Mouse (Mus musculus): Measurements from ENCODE around the gene Smim11. TPM values are rescaled to one million over a fixed set of nuclear protein-coding genes. Genes with fewer than 3 reads are reported as not detected.

The Smim11 gene
- polyA plus RNA-seq, 1 experiment from 2014 or later, result 144 TPM

DNA sequence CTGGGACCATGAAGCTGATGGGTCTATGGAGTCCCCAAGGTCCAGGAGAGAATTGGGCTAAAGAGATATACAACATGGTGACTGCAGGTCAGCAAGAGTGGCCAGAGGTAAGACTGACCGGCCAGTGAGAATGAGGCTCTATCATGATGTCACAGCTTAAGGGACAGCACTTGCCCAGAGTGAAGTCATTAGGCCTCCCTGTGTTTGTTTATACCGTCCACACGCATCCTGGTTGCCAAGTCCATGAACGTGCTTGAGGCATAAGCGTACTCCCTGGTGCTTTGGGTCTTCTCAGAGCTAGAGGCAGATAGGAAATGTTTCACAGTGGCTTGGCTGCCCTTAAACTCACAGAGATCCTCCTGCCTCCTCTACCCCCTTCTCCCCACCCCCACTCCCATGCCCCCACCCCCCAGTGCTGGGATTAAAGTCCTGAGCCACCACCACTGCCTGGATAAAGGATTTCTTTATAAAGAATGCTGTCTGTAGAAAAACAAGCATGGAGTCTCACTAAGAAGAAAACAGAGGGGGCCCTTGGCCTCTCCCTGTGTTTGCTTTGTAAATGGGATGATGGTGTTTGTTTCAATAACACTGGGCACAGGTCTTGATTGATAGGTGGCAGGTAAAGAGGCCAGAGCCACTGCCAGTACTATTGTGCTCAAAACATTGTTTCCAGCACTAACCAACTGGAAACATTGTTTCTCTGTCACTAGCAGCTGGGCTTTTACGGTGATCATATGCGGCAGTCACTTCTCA, 23.4 kb downstream of the Smim11 start:
- H3K4me2 ChIP-seq, result no peak overlapping the region
- H3K27me3 ChIP-seq, result no peaks in the 10 kb centered on the region
- H3K27ac ChIP-seq, result no peak overlapping the region
- H3K9ac ChIP-seq, result no peak overlapping the region
- WGBS, result 25% methylated on average over 7 of the region's 7 CpGs
- H3K4me1 ChIP-seq, result peaks cover 11% of the 10 kb centered on the region
- no peaks in the 10 kb centered on the region for H3K9me3 ChIP-seq (replicated peaks)
- no peak for ATAC-seq
- H3K4me3 ChIP-seq, result no peak overlapping the region
- H3K36me3 ChIP-seq (ENCODE audit: poor library complexity, severe bottlenecking), result no peaks in the 10 kb centered on the region

DNA sequence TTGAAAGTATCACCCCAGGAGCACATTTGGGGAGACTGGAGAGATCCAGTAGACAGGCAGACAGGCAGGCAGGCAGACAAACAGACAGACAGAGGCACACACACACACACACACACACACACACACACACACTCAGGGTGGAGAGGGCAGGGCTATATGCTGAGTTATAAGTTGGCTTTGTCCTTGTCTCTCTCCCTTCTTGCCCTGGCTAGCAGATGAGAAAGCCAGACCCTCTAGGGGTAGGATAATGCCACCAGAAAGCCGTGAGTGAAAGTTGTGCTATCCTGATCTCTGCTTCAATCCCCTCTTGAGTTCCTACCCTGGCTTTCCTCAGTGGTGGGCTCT, 23.9 kb downstream of the Smim11 start:
- H3K4me1 ChIP-seq, result peaks cover 11% of the 10 kb centered on the region
- ATAC-seq, result no peak
- no peak overlapping the region for H3K4me2 ChIP-seq
- H3K27me3 ChIP-seq, result no peaks in the 10 kb centered on the region
- no peak overlapping the region for H3K27ac ChIP-seq
- H3K9ac ChIP-seq, result no peak overlapping the region
- no peaks in the 10 kb centered on the region for H3K36me3 ChIP-seq (ENCODE audit: poor library complexity, severe bottlenecking)
- WGBS, result 29% methylated on average over 1 of the region's 1 CpGs
- no peaks in the 10 kb centered on the region for H3K9me3 ChIP-seq (replicated peaks)
- no peak overlapping the region for H3K4me3 ChIP-seq

DNA sequence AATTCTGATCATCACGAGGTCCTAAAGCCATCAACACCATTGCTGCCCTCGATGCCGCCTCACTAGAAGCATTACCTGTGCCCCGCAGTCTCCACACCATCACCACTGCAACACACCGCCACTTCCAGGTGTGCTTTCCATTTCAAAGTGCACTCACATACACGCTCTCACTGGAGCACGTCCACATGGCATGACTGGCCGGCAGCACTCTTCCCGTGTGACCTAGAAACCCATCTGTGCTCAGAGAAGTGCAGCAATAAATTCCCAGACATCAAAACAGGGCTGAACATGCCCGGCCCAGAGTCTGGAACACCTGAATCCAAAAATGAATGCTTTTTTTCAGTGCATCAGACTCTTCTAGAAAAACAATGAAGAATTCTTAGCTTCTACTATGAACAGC, 26.8 kb downstream of the Smim11 start:
- peaks cover 11% of the 10 kb centered on the region for H3K4me1 ChIP-seq
- WGBS, result 94% methylated on average over 10 of the region's 10 CpGs

DNA sequence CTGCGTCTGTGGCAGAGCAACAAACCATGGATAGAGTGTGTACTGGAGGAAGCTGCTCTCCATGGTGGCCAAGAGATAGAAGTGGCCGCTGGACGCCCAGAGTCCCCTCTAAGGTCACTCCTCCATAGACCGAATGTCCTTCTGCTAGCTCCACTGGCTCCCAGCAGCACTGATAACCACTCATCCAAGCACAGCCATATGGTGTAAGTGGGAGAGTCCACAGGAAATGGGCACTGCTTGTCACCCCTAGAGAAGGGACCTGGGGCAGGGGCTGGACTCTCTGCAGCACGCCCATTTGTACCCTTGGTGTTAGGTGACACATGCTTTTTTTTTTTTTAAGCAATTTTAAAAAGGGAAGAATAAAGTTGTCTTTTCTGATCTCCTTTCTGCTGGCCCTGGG, 29.9 kb downstream of the Smim11 start:
- Histone ChIP-seq H3K9ac (no peak overlapping the region), H3K27ac (no peak overlapping the region), H3K4me2 (no peak overlapping the region), H3K4me1 (no peaks in the 10 kb centered on the region), H3K9me3 (replicated peaks) (no peaks in the 10 kb centered on the region), H3K4me3 (no peak overlapping the region), H3K36me3 (ENCODE audit: poor library complexity, severe bottlenecking) (no peaks in the 10 kb centered on the region), H3K27me3 (no peaks in the 10 kb centered on the region)
- 90% methylated on average over 5 of the region's 5 CpGs for WGBS
- ATAC-seq, result no peak

More for the DNA sequence above, 26.8 kb downstream of the Smim11 start:
- no peak overlapping the region for H3K9ac ChIP-seq
- no peak overlapping the region for H3K4me2 ChIP-seq
- no peak overlapping the region for H3K4me3 ChIP-seq
- no peak for ATAC-seq
- H3K9me3 ChIP-seq (replicated peaks), result no peaks in the 10 kb centered on the region
- no peak overlapping the region for H3K27ac ChIP-seq
- no peaks in the 10 kb centered on the region for H3K27me3 ChIP-seq
- H3K36me3 ChIP-seq (ENCODE audit: poor library complexity, severe bottlenecking), result no peaks in the 10 kb centered on the region

DNA sequence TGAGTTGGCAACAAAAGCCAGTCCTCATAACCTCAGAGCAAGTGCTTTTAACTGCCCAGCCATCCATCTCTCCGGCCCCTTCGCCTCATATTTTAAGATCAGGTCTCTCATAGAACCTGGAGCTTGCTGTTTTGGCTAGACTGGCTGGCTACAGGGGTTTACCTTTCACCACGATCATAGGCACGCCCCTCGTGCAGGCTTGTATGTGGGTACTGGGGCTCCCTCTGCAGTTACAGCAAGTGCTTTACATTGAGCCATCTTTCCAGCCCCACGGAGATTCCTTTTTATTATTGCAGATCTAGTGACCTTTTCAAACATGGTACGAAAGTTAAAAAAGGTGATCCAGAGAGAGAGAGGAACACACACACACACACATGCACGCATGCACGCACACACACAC, 33.5 kb downstream of the Smim11 start:
- no peak overlapping the region for H3K27ac ChIP-seq
- no peak overlapping the region for H3K4me2 ChIP-seq
- H3K27me3 ChIP-seq, result peaks cover 4% of the 10 kb centered on the region; the same call in 1 of the 2 replicates
- 63% methylated on average over 9 of the region's 9 CpGs for WGBS
- no peaks in the 10 kb centered on the region for H3K36me3 ChIP-seq (ENCODE audit: poor library complexity, severe bottlenecking)
- H3K9me3 ChIP-seq (replicated peaks), result no peaks in the 10 kb centered on the region
- no peaks in the 10 kb centered on the region for H3K4me1 ChIP-seq
- no peak for ATAC-seq
- H3K4me3 ChIP-seq, result no peak overlapping the region
- no peak overlapping the region for H3K9ac ChIP-seq

DNA sequence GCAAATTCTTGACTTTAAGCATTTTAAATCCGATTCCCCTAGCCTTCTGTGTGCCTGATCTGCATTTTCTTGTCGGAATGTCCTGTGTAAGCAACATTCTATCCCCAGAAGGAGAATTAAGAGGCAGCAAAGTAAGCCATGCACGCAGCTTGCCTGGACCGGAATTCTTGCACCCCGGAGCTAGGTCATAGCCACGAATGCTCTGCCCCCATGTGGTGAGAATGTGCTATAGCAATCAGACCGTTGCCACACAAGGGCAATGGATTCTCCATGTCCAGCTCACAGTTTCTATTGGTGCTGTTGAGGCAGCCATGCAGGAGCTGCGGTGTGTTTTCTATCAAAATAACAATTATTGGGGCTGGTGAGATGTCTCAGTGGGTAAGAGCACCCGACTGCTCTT, 35.2 kb downstream of the Smim11 start:
- WGBS, result 5% methylated on average over 9 of the region's 9 CpGs
- no peak overlapping the region for H3K27ac ChIP-seq
- ATAC-seq, result peak; percentile 59; the same call in 1 of the 2 replicates
- H3K27me3 ChIP-seq, result peaks cover 4% of the 10 kb centered on the region; the same call in 1 of the 2 replicates
- H3K4me3 ChIP-seq, result no peak overlapping the region
- no peaks in the 10 kb centered on the region for H3K9me3 ChIP-seq (replicated peaks)
- H3K36me3 ChIP-seq (ENCODE audit: poor library complexity, severe bottlenecking), result no peaks in the 10 kb centered on the region
- peaks cover 3% of the 10 kb centered on the region; the same call in 1 of the 2 replicates for H3K4me1 ChIP-seq
- no peak overlapping the region for H3K4me2 ChIP-seq
- H3K9ac ChIP-seq, result no peak overlapping the region

DNA sequence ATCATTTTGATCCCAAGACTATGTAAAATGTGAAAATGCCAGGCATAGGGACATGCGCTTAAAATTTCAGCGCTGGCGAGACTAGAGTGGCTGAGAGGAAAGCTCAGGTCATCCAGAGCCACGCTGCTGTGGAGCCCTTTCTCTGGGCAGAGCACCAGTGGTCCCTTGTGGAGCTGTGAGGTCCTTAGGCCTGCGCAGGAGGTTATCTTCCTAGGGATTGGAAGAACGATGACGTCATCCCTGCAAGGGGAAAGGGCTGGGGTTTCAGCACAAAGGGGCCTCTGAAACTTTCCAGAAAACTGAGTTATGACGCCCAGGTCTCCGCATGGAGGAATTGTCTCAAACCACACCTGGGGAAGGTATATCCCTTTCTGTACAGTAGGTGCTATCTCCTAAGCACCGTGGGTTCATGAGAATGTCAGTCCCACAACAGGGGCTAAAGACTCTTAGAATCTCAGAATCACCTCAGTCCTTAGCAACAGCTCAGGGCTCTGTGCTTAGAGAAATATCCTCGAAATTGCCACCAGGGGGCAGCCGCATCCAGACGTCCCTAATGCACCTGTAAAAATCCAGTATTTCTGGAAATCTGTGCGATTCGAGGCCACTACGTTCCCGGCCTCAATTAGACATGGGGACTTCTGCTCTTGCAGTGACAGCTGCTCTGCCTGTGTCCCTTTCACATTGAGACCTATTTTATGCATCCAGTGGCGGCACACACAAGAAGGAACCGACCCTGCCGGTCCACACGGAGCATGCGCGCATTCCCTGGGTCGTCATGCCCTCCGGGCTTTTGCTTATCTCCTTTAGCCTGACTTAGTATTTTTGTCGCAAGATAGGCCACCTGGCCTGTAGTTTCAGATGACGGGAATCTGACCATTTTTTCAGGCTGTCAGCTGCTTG, 39.8 kb downstream of the Smim11 start:
- peak; percentile 79 for ATAC-seq
- H3K9ac ChIP-seq, result peak overlapping the region; percentile 34; the same call in 1 of the 2 replicates
- peaks cover 5% of the 10 kb centered on the region; the same call in 1 of the 2 replicates for H3K4me1 ChIP-seq

DNA sequence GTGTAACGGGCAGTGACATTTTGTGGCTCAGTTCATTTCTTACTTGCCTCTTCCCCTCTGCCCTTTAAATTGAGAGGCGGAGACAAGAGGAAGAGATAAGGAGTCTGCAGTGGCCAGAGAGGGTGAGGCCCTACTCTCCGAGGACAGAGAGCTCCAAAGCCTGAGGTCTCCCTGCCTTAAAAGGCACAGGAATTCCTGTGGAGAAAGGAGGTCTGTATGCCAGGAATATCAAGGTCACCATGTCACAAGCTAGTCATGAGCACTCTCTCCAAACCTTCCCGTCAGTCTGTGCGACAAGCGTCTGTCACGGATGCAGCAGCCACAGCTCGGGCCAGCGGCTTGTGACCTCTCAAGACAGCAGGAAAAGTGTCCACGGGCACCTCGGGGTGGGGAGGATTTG, 44.1 kb downstream of the Smim11 start:
- H3K4me3 ChIP-seq, result no peak overlapping the region
- H3K4me1 ChIP-seq, result peaks cover 9% of the 10 kb centered on the region
- no peaks in the 10 kb centered on the region for H3K36me3 ChIP-seq (ENCODE audit: poor library complexity, severe bottlenecking)
- no peaks in the 10 kb centered on the region for H3K9me3 ChIP-seq (replicated peaks)
- ATAC-seq, result no peak
- H3K27me3 ChIP-seq, result no peaks in the 10 kb centered on the region
- H3K27ac ChIP-seq, result no peak overlapping the region
- no peak overlapping the region for H3K4me2 ChIP-seq
- WGBS, result 80% methylated on average over 11 of the region's 11 CpGs
- no peak overlapping the region for H3K9ac ChIP-seq

More for the DNA sequence above, 39.8 kb downstream of the Smim11 start:
- Histone ChIP-seq H3K9me3 (replicated peaks) (no peaks in the 10 kb centered on the region), H3K36me3 (ENCODE audit: poor library complexity, severe bottlenecking) (no peaks in the 10 kb centered on the region), H3K27me3 (peaks cover 4% of the 10 kb centered on the region; the same call in 1 of the 2 replicates), H3K27ac (no peak overlapping the region), H3K4me2 (peak overlapping the region; percentile 60), H3K4me3 (peak overlapping the region; percentile 29)
- 25% methylated on average over 27 of the region's 27 CpGs for WGBS

DNA sequence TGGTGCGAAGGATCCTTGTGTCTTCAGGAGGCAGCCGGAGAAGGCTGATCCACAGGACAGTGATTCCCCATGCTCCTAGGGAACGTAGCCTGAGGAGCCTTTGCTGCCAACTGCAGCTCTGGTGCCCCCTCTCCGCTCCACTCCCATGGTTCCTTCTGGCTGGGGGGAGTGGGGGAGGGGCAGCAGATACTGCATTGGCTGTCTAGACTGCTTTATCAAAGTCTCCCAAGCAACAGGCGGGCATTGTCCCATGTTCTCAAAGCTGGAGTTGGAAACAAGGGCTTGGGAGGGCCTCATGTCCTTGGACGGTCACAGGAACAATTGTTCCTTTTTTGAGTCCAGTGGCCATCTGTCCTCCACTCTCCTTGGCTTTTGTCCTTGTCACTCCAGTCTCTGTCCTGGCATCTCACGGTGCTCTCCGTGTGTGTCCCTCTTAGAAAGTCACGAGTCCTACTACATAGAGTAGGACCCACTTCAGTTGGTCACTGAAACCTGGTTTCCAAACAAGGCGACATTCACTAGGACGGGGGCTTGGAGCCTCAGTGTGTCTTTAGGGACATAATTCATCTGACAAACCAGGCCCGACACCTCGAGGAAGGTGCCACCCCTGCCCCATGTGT, 45.3 kb downstream of the Smim11 start:
- Histone ChIP-seq H3K27me3 (no peaks in the 10 kb centered on the region), H3K4me3 (no peak overlapping the region), H3K36me3 (ENCODE audit: poor library complexity, severe bottlenecking) (no peaks in the 10 kb centered on the region), H3K9ac (no peak overlapping the region), H3K4me2 (no peak overlapping the region), H3K9me3 (replicated peaks) (no peaks in the 10 kb centered on the region), H3K27ac (no peak overlapping the region), H3K4me1 (peaks cover 5% of the 10 kb centered on the region)
- WGBS, result 60% methylated on average over 13 of the region's 13 CpGs
- ATAC-seq, result no peak

DNA sequence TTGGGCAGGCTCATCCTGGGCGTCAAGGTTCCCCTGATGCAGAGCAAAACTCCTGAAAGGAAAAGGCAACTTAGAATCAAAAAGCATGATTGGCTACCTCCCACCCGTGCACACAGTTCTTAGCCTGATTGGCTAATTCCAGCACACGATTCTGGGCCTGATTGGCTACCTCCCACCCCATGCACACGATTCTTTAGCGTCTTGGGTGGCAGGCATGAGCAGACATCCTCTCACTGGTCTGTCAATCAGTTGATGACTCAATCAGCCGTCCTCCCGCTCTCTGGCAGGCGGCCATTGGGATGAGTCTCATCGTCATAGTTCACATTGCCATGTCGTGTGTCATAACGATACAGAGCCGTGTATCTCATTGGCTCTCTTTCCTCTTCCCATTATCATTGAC, 47.9 kb downstream of the Smim11 start:
- H3K9me3 ChIP-seq (replicated peaks), result no peaks in the 10 kb centered on the region
- 86% methylated on average over 12 of the region's 12 CpGs for WGBS
- H3K27ac ChIP-seq, result no peak overlapping the region
- H3K4me1 ChIP-seq, result peaks cover 4% of the 10 kb centered on the region
- H3K9ac ChIP-seq, result no peak overlapping the region
- no peaks in the 10 kb centered on the region for H3K27me3 ChIP-seq
- H3K4me2 ChIP-seq, result no peak overlapping the region
- no peak overlapping the region for H3K4me3 ChIP-seq
- H3K36me3 ChIP-seq (ENCODE audit: poor library complexity, severe bottlenecking), result no peaks in the 10 kb centered on the region
- no peak for ATAC-seq

DNA sequence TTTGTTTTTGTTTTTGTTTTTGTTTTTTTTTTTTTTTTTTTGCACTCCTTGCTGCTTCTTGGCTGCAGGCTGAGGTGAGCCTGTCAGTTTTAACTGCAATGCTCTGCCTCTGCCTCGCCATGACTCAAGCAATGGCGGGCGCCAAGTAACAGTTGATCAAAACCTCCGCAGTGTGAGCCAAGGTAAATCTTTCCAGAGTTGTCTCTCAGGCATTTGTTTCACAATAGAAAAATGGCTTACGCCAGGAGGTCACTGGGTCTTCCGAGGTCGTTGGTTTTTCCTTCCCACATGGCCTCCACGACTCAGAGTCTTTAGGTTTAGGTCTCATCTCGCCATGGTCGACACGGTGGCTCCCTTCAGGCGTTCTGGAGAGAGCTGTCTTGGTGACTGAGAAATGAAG, 52.2 kb downstream of the Smim11 start:
- H3K27ac ChIP-seq, result no peak overlapping the region
- ATAC-seq, result no peak
- H3K4me3 ChIP-seq, result no peak overlapping the region
- H3K27me3 ChIP-seq, result no peaks in the 10 kb centered on the region
- H3K4me1 ChIP-seq, result peaks cover 17% of the 10 kb centered on the region
- no peaks in the 10 kb centered on the region for H3K36me3 ChIP-seq (ENCODE audit: poor library complexity, severe bottlenecking)
- H3K4me2 ChIP-seq, result no peak overlapping the region
- H3K9ac ChIP-seq, result no peak overlapping the region
- H3K9me3 ChIP-seq (replicated peaks), result no peaks in the 10 kb centered on the region
- WGBS, result 88% methylated on average over 12 of the region's 12 CpGs

DNA sequence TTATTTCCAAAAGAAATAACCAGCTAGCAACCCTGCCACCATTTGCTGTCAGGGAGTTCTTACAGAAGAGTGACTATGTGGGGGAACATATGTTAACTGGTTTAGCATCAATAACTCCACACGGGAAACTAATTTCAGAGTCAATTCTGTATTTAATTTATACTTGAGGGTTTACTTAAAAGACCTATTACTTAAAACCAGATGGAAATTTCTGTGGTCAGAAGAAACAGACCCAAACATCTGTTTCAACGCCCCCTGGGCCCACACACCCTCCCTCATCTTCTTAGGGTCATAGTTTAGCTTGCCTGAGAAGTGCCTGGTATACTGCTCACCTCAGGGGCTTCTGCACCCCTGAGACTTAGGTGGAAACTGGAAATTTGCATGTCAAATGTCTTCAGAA, 52.8 kb downstream of the Smim11 start:
- no peak overlapping the region for H3K4me2 ChIP-seq
- peaks cover 21% of the 10 kb centered on the region for H3K4me1 ChIP-seq
- 71% methylated on average over 2 of the region's 2 CpGs for WGBS
- H3K4me3 ChIP-seq, result no peak overlapping the region
- no peak overlapping the region for H3K27ac ChIP-seq
- no peaks in the 10 kb centered on the region for H3K9me3 ChIP-seq (replicated peaks)
- no peak for ATAC-seq
- no peak overlapping the region for H3K9ac ChIP-seq
- H3K36me3 ChIP-seq (ENCODE audit: poor library complexity, severe bottlenecking), result no peaks in the 10 kb centered on the region
- H3K27me3 ChIP-seq, result no peaks in the 10 kb centered on the region

Data from forebrain, embryonic 13.5 days (tissue).